Mouse (Mus musculus) olfactory bulb, adult 2 months (tissue): ENCODE measurements at regions not wholly inside any gene's neighbourhood (a gene's known extent, or its start where the extent isn't known, plus 50 kb on each side); places are given as distances from the start of the nearest gene placed in this dataset.
"Not testable (repeated sequence)": the region's sequence is repeated elsewhere in the genome, so short reads cannot be mapped to it uniquely, and the experiment has no call there.

Experiments
- CTCF ChIP-seq: fragments of 200-500 bp; IDR thresholded peaks from 2 replicates; pipeline ENCODE4 v1.5.1; 2012; ENCODE audit warnings: low read depth, mild to moderate bottlenecking, low read length, moderate library complexity; ENCODE audit not compliant: insufficient read depth
- POLR2A ChIP-seq: fragments of 200-500 bp; IDR thresholded peaks from 2 replicates; pipeline ENCODE4 v1.6.1; 2012; ENCODE audit warnings: mild to moderate bottlenecking, low read depth, low read length, moderate library complexity; ENCODE audit not compliant: insufficient read depth

DNA sequence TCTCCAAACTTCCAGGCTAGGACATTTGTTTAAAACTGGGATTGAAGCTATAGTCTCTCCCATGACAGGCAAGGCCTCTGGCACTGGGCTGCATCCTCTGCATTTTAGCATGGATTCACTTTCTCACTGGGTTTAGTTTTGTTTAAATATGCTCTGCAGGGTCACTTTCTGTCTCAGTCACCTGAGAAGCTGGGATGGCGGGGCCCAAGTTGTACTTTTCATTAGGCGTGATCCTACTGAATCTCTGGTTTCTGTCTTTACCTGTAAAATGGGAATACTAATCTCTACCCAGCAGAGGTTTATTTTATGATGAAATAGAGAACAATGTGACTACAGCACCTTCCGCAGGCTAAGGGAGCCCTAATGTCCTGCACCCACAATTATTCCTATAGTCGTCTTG, 216.4 kb downstream of the Gm31371 start:
- TF ChIP-seq POLR2A, CTCF: not testable (repeated sequence)
